Mouse (Mus musculus): ENCODE measurements around the gene Stk31. TPM values are rescaled to one million over a fixed set of nuclear protein-coding genes. Genes with fewer than 3 reads are reported as not detected.

Gene Stk31
- polyA plus RNA-seq, 1 experiment from 2014 or later, result 0.12 TPM

Other genes with a start within 250 kb of the Stk31 start
- 59.2 and 71.3 TPM in 2 replicates for gene Igf2bp3, start 180.6 kb upstream of the Stk31 start, polyA plus RNA-seq (2015; fragmentation: Nextera tagmentation; extraction: Ambion mirVana)
- gene Tra2a, start 131.6 kb upstream of the Stk31 start, polyA plus RNA-seq (2015; fragmentation: Nextera tagmentation; extraction: Ambion mirVana), result 90.5 and 99.0 TPM in 2 replicates
- gene Ccdc126, start 76.3 kb upstream of the Stk31 start, polyA plus RNA-seq (2015; fragmentation: Nextera tagmentation; extraction: Ambion mirVana), result 9.3 and 9.4 TPM in 2 replicates
- gene Fam221a, start 27.9 kb upstream of the Stk31 start, polyA plus RNA-seq (2015; fragmentation: Nextera tagmentation; extraction: Ambion mirVana), result 9.7 and 12.1 TPM in 2 replicates

All from thymus, postnatal 0 days (tissue).